Mouse (Mus musculus) gastrocnemius, postnatal 10 days (tissue): Measurements from ENCODE around the gene D430019H16Rik. TPM values are rescaled to one million over a fixed set of nuclear protein-coding genes. Genes with fewer than 3 reads are reported as not detected.

Source experiments
- DNase-seq: peaks from one replicate; pipeline ENCODE4 v3.0.0; 2021; ENCODE audit warnings: mixed read lengths
- total RNA-seq, 2 experiments: library from RNA; stranded (reverse); gene quantifications; 2 replicates each; pipeline ENCODE4 v1.2.3; 2021

The D430019H16Rik gene
- total RNA-seq, 2 experiments from 2014 or later, result 2.3 to 2.9 TPM

GRCm38 (mm10) chr12:105490227-105490626 is 36.6 kb downstream of the D430019H16Rik start:
- no peak for DNase-seq

- DNase-seq, result no peak
Observed at GRCm38 (mm10) chr12:105490794-105491193, 37.1 kb downstream of the D430019H16Rik start.

- DNase-seq, result peak; percentile 32
Observed at GRCm38 (mm10) chr12:105494796-105495195, 41.1 kb downstream of the D430019H16Rik start.

- peak; percentile 89 for DNase-seq
Observed at GRCm38 (mm10) chr12:105497894-105498293, 44.2 kb downstream of the D430019H16Rik start.

- no peak for DNase-seq
Observed at GRCm38 (mm10) chr12:105498423-105498822, 44.8 kb downstream of the D430019H16Rik start.

GRCm38 (mm10) chr12:105498842-105499241 is 45.2 kb downstream of the D430019H16Rik start:
- no peak for DNase-seq

- DNase-seq, result no peak
Observed at GRCm38 (mm10) chr12:105500940-105501339, 47.3 kb downstream of the D430019H16Rik start.

- peak; percentile 30 for DNase-seq
Observed at GRCm38 (mm10) chr12:105504736-105505135, 51.1 kb downstream of the D430019H16Rik start.

- no peak for DNase-seq
Observed at GRCm38 (mm10) chr12:105511109-105511508, 57.5 kb downstream of the D430019H16Rik start.

GRCm38 (mm10) chr12:105511671-105512502 is 58.2 kb downstream of the D430019H16Rik start:
- DNase-seq, result no peak

GRCm38 (mm10) chr12:105514111-105514510 is 60.5 kb downstream of the D430019H16Rik start:
- no peak for DNase-seq

- no peak for DNase-seq
Observed at GRCm38 (mm10) chr12:105517026-105517675, 63.5 kb downstream of the D430019H16Rik start.

GRCm38 (mm10) chr12:105519851-105520250 is 66.2 kb downstream of the D430019H16Rik start:
- no peak for DNase-seq

GRCm38 (mm10) chr12:105521170-105521762 is 67.6 kb downstream of the D430019H16Rik start:
- DNase-seq, result no peak

- no peak for DNase-seq
Observed at GRCm38 (mm10) chr12:105523737-105524136, 70.1 kb downstream of the D430019H16Rik start.

- no peak for DNase-seq
Observed at GRCm38 (mm10) chr12:105526186-105526585, 72.5 kb downstream of the D430019H16Rik start.

- peak; percentile 29 for DNase-seq
Observed at GRCm38 (mm10) chr12:105526829-105527228, 73.2 kb downstream of the D430019H16Rik start.

GRCm38 (mm10) chr12:105529545-105529944 is 75.9 kb downstream of the D430019H16Rik start:
- no peak for DNase-seq

- no peak for DNase-seq
Observed at GRCm38 (mm10) chr12:105531724-105532371, 78.2 kb downstream of the D430019H16Rik start.

GRCm38 (mm10) chr12:105534842-105535241 is 81.2 kb downstream of the D430019H16Rik start:
- DNase-seq, result no peak

GRCm38 (mm10) chr12:105535968-105536760 is 82.5 kb downstream of the D430019H16Rik start:
- DNase-seq, result no peak

GRCm38 (mm10) chr12:105537162-105537561 is 83.5 kb downstream of the D430019H16Rik start:
- DNase-seq, result no peak
